Mouse (Mus musculus): ENCODE data around the gene Slc22a23. TPM values are rescaled to one million over a fixed set of nuclear protein-coding genes. Genes with fewer than 3 reads are reported as not detected.

The Slc22a23 gene
- total RNA-seq, 2 experiments from 2014 or later = 7.8 to 8.9 TPM

DNA sequence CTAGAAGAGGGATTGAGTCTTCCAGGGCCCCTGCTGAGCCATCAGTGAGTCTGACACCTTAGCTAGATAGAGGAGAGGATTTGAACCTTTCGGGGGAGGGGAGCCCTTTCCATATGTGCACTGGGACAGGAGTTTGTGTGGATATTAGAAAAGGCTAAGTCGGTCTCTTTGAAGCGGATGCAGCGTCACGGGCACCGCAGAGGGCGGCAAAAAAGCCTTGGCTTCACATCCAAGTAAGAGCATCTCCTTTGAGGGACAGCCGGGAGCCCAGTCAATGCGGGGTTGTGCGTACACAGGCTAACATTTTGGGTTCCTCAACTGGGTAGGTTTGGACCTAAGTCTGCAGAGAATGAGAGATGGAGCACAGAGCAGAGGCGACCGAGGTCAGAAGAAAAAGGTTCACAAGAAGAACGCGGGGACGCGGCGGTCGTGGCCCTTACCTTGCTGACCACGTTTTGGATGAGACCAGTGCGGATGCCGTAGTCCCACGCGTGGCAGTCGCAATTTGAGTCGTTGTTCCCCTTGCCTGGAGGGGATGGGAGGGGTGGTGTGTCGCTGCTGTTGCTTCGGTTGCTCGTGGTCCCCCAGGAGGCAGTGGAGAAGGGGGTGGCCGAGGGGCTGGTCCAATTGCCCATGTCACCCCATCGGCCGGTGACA lies 1.1 kb downstream of the Slc22a23 start:
- peak in 1 of 2 experiments; percentile 10 for DNase-seq

DNA sequence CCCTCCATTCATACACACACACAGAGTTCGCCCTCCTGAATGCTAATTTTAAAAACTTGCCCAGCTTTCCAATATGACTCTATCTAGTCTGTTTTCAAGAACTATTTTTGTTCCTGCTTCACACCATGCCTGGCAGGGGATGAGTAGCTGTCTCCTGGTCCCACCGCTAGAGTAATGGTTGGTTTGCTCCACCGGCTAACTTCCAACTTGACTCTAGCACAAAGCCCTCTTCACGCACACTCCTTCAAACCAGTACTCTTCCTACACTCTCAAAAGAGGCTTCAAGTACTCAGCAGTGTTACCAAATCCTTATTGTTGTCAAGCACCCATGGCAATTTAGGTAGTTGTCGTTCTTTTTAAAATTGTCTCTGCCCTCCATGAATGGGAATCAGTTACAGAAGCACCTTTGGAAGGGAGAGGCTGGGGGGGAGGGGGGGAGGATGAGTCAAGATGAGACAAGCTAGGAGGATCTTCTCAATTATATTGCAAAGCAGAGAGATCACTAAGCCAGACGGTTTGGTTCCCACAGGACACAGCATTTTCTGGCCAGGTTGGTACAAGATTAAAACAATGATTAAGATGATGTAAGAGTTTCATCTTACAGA lies 2.6 kb downstream of the Slc22a23 start:
- DNase-seq = no peak

DNA sequence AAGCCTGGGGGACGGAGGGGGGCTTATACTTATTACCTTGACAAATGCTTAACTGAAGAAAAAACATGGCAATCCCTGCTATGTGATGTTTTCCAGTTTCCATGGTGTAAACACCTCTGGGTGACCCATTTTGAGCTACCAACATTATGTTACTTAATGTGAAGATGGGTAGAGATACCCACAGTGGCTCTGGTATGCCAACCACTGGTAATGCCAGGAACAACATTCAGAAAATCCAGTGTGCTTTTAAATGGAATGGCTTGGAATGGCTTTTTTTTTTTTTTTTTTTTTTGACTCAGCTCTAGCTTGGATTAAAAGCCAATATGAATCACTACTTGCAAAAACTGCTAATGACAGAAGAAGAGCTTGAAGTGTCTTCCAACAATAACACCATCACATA lies 8.1 kb downstream of the Slc22a23 start:
- no peak for DNase-seq

DNA sequence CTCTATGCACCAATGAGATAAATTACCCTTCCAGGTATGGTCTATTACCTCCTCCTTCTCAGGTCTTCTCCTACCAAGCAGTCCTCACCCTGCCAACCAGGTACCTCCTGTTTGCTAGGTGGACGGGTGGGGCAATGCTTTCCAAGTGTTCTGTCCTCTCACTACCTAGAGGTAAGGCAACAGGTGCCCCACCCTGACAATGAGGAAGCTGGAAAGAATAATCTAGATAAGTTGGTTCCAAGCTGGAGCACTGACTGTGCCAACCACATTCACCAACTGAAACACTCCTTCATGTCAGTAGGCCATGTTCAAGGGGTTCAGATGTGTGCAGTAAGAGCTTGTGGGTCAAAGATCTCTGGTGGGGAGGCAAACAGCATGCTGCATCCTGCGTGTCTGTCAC lies 10.1 kb downstream of the Slc22a23 start:
- DNase-seq = no peak

DNA sequence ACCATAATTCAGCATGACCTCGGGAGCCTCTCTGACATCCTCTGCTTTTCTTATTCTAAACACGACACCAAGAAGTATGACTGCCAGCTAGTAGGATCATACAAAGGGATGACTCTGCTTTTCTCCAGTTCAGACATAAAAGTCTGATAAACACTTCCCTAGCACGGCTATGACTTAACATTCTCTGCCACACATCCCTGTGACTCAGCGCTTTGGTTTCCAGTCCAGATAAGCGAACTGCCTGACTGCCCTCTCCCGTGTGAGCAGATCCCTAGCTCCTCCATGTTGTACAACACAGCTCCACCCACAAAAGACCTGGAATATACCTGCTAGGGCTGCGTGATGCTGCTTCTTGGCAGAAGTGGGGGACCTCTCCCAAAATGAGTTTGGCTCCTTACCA lies 12.2 kb downstream of the Slc22a23 start:
- DNase-seq = peak; percentile 67 to 71

DNA sequence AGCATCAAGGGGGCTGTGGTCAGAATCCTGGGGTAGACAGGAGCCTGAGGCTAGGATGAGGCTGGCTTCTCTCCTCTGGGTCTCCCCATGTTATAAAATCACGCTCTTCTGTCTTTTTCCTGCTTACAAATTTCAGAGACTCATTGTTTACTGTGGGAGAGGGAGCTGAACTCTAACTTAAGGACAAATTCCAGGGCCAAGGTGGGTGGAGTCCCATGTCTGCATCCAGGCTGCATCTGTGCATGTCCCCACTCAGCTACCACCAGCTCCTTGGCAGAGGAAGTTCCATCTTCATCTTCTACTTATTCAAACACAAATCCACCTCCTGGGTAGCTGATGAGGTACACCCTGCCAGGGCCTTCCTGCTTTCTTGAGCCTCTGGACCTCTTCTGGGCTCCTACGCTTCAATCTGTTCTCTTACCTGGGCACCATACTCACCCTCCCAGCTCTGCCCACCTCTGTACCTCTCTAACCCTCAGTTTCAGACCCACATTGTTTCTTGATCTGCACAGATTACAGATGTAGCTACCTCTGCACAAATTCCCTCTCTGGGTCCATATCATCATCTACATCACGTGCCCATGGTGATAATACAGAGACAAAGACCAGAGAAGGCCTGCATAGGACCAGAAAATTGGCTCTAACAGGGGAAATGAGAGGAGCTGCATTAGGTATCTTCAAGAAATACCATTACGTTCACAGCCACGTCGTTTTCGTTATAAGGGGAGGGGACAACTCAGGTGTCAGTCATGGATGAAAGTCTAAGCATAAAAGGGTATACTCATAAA lies 13.4 kb downstream of the Slc22a23 start:
- no peak for DNase-seq

DNA sequence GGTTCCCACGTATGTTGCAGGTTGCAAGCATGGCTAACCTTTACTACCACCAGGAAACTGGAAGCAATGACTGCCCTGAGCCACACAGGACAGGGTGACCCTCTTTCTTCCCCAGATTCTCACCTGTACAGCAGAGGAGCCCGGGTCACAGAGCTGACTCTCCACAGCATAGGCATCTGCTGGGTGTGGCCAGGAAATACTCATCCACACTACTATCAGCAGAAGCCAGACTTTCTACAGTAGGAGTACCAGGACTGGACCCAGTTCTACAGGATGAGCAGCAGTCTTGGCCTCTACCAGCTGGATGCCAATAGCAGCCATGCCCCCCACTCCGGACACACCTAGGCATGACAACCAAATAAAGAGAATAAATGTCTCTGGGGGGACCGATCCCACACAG lies 15.4 kb downstream of the Slc22a23 start:
- no peak for DNase-seq

DNA sequence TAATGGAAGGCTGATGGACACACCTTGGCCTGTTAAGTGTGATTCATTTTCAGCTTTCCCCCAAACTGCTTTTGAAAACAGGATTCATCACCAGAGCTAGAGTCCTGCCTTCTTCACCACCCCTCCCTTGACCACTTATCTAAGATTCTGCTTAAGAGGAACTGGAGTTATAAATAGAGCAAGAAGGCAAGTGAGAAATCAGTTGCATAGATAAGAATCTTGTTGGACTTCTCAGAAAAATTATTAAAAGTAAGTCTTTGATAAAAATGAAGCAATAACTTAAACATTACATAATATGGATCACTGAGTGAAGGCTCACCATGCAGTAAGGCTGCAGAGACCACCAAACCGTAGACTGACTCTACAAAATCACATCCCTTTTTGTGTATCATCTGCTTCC lies 18.0 kb downstream of the Slc22a23 start:
- no peak for DNase-seq

DNA sequence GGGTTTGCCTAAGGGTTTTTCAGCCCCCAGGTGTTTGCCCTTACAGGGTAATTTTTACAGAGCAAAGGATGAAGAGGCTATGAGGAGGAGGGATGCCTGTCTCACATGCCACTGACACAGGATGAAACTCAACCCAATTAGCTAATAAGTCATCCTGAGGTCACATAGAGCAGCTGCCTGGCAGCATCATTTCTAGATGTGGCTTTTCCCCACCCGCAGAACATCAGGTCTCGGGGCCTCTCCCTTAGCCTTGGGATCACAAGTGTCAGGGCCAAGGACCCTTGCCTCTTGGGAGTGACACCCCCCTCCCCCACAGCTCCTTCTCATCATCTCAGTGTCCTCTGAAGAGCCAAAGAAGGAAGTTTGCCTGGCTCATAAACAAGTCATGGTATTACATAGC lies 21.6 kb downstream of the Slc22a23 start:
- DNase-seq = no peak

DNA sequence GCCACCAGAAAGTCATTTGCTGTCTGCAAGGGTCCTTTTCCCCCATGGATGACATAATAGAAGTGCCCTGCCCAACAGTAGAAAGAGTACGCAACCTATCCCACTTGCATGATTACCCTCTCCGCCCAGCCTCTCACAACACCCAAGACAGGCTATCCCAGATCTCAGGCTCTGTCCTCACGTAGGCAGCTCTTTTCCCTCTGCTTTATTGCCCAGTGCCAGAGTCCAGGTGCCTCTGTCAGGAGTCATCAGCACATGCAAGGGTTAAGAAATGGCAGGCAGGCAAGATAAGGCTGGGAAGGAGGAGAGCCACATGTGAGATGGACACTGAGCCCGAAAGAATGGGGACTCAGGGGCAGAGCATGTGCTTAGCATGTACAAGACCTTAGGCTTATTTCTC lies 24.5 kb downstream of the Slc22a23 start:
- no peak for DNase-seq

DNA sequence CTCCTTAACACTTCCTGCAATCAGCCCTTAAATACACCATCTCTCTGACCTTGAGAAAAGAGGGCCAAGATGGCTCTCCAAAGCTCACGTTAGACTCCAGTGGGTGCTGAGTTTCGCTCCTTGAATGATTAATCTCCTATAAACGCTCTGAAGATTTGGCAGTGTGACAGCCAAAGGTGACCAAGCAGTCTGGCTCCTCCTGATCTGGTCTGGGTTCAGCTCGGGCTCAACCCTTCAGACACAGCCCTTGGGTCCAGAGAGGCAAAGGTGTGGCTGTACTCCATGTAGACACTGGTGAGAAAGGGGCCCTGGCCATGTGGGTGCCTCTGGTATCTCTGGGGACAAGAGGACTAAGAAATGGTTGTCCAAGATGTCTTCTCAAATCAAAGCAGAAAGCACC lies 27.9 kb downstream of the Slc22a23 start:
- DNase-seq = no peak

DNA sequence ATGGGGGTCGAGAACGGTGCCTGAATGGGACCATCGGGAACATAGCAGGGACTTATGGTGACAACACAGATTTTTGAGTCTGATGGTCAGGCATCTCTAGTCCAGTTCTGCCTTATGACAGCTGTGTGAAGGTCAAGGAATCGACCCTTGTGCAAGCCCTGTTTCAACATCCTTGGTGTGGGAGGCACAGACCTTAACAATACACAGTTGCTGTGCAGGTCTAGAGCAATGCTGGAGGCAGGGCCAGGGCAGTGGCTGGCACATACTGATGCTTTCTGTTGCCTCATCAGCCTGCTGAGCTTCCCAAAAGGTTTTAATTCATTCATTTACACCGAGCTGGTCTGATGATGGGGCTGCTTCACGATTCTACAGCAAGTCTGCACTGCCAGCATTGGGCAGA lies 28.5 kb downstream of the Slc22a23 start:
- DNase-seq = peak; percentile 9 to 32

DNA sequence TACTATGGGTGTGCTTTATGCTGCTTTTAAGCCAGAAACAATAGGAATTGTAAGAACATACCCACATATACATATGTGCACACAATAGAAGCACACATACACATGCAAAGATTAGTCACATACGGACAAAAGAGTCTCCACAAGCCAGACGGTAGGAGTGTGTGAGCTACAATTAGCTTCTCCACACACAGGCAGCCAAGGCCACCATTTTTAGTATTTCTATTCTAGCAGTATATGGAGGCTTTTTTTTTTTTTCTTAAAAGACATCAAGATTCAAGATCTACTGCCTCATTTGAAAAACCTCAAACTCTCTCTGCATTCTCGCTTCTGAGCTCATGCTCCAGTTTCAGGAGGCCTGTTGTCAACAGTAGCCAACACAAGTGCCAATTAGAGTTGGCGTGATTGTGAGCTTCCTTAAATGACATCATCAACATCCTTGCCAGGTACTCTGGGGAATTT lies 31.9 kb downstream of the Slc22a23 start:
- no peak for DNase-seq

DNA sequence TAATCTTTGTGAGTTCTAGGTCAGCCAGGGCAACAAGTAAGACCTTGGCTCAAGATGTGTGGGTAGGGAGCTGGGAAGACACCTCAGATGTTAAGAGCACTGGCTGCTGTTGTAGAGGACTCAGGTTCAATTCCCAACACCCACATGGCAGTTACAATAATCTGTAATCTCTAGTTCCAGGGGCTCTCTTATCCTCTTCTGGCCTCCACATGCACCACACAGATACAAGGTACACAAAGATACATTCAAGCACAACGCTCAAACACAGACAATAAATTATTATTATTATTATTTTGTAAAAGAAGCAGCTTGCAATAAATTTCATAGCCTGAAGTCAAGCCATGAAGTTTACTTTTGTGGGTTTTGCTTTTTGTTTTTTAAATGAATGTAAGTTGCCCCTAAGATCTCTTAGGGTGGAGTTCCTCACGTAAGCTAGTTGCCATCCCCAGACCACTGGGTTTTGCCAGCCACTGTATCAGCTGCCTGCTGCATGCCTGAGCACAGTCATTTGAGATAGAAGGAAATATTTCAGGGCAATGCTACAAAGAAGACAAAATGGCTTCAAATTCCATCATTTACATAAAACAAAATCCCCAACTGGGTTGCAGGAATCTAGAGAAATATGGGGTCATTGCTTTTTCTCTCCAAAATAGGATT lies 32.5 kb downstream of the Slc22a23 start:
- DNase-seq = no peak

DNA sequence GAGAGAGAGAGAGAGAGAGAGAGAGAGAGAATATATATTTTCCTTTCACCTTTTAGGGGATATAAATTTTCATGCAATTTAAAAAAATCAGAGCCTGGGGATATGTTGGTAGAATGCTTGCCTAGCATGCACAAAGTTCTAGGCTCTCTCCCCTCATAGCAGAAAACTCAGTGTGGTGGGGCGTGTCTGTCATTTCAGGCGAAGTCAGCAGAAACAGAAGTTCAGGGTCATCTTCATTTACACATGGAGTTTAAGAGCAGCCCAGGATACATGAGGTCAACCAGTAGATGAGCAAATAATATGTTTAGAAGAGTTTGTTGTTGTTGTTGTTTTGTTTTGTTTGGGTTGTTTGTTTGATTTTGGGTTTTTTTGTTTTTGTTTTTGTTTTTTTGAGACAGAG lies 33.4 kb downstream of the Slc22a23 start:
- no peak for DNase-seq

DNA sequence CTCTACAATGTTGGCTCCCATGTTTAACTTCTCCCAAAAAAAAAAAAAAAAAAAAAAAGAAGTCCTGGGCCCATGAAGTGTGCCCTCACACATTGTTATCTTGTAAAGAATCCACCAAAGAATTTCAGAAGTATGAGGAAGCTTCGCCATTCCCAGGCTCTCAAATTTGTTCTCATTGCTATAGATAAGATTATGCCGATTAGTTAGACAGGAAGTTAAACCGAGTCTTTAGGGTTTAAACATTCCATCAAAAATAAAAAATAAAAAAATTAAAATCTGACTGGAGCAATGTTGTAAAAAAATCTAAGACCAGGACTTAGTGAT lies 36.4 kb downstream of the Slc22a23 start:
- no peak for DNase-seq

DNA sequence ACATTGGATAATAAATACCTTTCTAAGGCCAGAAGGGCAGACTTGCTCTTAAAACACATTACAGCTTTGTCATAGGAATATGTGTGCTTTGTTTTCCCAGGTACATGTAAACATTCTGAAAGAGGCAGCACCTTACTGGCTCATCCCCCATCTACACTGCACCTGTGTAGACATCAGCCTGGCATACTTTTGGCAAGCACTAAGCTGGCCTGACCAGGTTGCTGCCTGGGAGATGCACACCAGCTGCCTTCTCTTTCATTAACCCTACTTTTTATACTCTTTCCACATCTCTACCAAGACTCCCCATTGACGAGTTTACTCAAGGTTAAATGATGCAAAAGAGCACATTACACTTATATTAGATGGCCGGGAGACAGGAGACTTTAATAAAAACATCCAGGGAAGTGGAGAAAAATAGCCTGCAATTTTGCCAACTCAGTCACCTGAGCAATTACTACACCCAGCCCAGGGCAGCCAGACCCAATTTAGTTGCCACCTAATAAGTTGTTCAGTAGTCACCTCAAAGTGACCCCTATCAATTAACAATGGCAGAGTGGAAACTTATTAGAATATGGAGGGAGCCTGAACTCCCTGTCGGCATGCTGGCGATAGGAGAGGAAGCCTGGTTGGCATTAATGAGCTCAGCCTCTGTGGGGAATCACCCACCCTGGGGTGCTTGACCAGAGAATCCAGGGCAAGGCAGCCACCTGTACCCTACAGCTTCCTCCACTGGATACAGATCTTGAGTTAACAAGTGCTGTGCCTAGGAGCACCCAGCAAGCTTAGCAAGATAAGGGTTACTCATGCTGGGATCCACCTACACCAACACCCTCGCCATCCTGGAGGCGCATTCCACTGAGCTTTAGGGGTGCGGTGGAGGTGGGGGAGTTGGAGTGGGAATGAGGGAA lies 37.0 kb downstream of the Slc22a23 start:
- no peak for DNase-seq

DNA sequence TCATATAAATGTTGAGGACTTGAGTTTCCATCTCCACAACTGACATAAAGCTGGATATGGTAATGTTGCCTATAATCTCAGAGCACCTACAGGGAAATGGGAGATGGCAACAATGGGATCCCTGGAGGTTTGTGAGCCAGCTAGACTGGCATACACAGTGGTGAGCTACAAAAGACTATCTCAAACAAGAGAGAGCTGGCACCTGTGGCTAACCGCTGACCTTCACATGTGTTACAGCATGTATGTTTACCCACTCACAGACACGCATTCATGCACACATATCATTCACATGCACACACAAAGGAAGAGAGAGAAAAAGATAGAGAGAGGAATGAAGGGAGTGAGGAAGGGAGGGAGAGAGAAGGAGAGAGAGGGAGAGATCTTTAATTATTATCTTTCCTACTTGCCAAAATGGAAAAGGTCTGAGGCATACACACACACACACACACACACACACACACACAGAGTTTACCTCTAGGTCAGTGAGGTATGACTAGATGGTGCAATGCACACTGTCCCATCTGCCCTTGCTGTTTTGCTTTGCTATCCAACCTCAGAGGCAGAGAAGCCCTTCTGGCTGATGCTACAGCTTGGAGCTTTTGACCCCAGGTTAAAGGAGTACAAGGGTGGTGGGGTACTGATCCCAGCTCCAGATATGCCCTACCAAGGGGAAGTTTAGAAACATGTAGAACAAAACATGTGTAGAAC lies 38.9 kb downstream of the Slc22a23 start:
- DNase-seq = no peak

DNA sequence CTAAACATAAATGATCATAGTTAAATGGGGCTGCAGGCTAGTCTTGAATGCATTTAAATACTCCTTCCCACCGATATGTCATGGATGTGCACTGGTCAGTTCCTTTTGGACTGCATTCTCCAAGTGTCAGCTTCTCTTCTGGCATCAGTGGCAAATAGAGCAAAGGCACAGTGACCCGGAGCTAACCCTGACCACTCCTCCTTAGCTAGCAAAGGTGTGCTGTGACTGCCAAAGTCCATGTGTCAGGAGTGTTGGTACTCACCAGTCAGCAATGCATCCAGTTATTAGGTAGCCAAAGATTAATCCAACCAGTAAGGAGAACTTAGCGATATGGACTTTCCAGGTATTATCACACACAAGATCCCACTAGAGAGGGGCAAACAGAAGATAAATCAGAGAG lies 40.1 kb downstream of the Slc22a23 start:
- no peak for DNase-seq

DNA sequence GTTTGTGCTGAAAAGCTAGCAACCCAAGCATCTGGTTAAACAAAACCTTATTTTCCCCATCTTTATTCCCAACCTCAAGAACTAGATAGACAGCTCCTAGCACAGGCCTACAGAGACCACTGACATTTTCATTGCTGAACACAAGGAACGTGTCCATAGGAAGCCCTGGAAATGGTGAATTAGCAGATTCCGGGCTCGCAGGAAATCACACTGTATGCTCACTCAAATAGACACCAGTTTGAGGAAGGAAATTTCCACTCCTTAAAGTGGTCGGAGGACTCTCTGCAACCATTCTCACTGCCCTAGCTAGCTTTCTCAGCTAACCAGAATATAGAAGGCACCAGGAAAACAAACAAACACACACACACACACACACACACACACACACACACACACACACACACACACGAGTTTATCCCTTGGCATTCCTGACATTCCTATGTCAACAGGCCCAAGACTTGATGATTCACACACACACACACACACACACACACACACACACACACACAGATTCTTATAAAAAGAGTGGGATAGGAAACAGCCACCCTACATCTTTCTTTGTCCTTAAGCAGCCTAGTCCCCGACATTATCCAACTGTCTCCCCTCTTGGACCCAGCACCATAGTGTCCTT lies 41.5 kb downstream of the Slc22a23 start:
- no peak for DNase-seq

DNA sequence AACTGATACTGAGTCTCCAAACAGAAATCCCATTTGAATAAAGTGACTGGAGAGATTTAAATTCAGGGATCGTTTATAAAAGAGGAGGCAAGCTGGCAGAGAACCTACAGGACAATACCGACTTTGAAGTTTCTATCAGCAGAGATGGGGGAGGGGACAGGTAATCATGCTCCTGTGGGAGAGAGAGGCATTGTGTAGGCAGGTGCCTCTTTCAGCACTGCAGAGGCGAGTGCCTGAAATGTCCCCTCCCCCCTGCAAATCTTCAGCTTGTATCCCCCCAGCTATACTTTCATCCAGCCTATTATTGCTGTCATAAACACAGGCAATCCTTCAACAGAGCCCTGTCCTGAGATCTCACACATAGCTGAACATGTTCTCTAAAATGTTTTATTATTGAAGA lies 43.4 kb downstream of the Slc22a23 start:
- DNase-seq = no peak
